Mouse (Mus musculus) testis, adult 2 months (tissue): ENCODE measurements around the gene Strbp.

Experiments used
- CTCF ChIP-seq: fragments of 200-500 bp; IDR thresholded peaks from 2 replicates; pipeline ENCODE4 v1.5.1; 2012; ENCODE audit warnings: low read depth, mild to moderate bottlenecking, inconsistent platforms, low read length, moderate library complexity; ENCODE audit not compliant: control insufficient read depth, insufficient read depth, insufficient replicate concordance
- POLR2A ChIP-seq: fragments of 200-500 bp; IDR thresholded peaks from 2 replicates; pipeline ENCODE4 v1.6.1; 2012; ENCODE audit warnings: low read depth, mild to moderate bottlenecking, inconsistent platforms, low read length, moderate library complexity; ENCODE audit not compliant: control insufficient read depth

- TF ChIP-seq CTCF (no peak), POLR2A (no peak)
Observed at GRCm38 (mm10) chr2:37716266-37716665, 12.6 kb upstream of the Strbp start.
